Mouse (Mus musculus) testis, adult 2 months (tissue): Measurements from ENCODE around the gene 2700097O09Rik. TPM values are rescaled to one million over a fixed set of nuclear protein-coding genes. Genes with fewer than 3 reads are reported as not detected.
"Not testable (repeated sequence)": the region's sequence is repeated elsewhere in the genome, so short reads cannot be mapped to it uniquely, and the experiment has no call there.

Experiments used
- H3K27ac ChIP-seq: fragments of 200-500 bp; 2 replicates; pipeline ENCODE4 v1.5.1; 2012; ENCODE audit warnings: low read depth, low read length; ENCODE audit not compliant: control insufficient read depth, insufficient read depth
- H3K27me3 ChIP-seq: fragments of 200-500 bp; 2 replicates; pipeline ENCODE4 v1.6.1; 2012; ENCODE audit warnings: mild to moderate bottlenecking, low read length, moderate library complexity; ENCODE audit not compliant: control insufficient read depth, insufficient read depth
- H3K36me3 ChIP-seq: fragments of 200-500 bp; 2 replicates; pipeline ENCODE4 v1.6.1; 2012; ENCODE audit warnings: mild to moderate bottlenecking, low read length; ENCODE audit not compliant: control insufficient read depth, insufficient read depth
- H3K4me1 ChIP-seq: fragments of 200-500 bp; 2 replicates; pipeline ENCODE4 v1.6.1; 2012; ENCODE audit warnings: low read length; ENCODE audit not compliant: control insufficient read depth, insufficient read depth
- H3K4me3 ChIP-seq: fragments of 200-500 bp; 2 replicates; pipeline ENCODE4 v1.5.1; 2012; ENCODE audit warnings: low read depth, mild to moderate bottlenecking, low read length, moderate library complexity, mixed read lengths; ENCODE audit not compliant: control insufficient read depth
- CTCF ChIP-seq: fragments of 200-500 bp; IDR thresholded peaks from 2 replicates; pipeline ENCODE4 v1.5.1; 2012; ENCODE audit warnings: low read depth, mild to moderate bottlenecking, inconsistent platforms, low read length, moderate library complexity; ENCODE audit not compliant: control insufficient read depth, insufficient read depth, insufficient replicate concordance
- POLR2A ChIP-seq: fragments of 200-500 bp; IDR thresholded peaks from 2 replicates; pipeline ENCODE4 v1.6.1; 2012; ENCODE audit warnings: low read depth, mild to moderate bottlenecking, inconsistent platforms, low read length, moderate library complexity; ENCODE audit not compliant: control insufficient read depth
- polyA plus RNA-seq: library from polyadenylated mRNA; depleted of rRNA; stranded (reverse); fragments of >200 nt; gene quantifications from 2 replicates; pipeline ENCODE4 v1.2.3, GENCODE M21; 2012; rRNA removed

2700097O09Rik gene
- 6.9 and 8.6 TPM in 2 replicates for polyA plus RNA-seq

DNA sequence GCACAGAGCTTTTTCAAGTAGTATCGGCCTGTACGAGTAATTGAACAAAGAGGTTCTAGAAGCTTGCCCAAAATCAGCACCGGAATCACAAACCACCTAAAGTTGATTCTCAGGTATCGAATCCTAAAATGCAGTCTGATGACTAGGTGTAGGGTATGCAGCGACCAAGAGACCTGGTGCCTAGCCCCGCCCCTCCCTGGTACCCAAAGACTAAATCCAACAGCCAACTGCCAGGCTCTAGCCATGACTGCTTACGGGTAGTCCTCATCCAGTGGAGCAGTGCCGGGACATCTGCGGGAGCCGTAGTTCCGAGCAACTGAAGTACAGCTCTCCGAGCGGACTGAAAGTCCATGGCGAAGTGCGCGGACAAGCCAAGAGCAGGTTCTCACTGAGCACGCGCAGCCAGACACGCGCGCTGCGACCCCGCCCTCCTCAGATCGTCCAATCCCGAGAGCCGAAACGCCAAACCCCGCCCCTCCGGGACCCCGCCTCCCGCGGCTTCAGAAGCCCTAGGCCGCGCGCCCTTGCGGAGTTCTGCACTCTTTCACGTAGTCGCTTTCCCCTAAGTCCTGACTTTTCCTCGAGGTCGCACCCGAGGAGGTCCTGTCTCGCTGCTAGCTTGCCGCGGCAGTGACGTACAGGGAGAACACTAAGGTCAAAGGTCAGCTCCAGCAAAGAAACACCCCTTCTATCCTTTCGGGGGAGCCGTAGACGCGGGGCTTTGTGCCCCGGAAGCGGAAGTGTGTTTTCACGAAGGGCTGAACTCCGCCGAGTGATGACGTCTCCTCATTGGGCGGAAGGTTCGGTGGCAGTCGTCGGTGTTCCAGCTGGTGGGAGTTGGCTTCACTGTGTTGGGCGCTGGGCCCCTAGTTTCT is at the start of gene 2700097O09Rik, which contains the start of gene Srp54a:
Gene 2700097O09Rik, minus strand, starts transcription at position 385 of the 875 bp plus-strand sequence.
Gene Srp54a, plus strand, starts transcription at position 537 of the 875 bp plus-strand sequence.
- peak within 1 kb of the TSS; percentile 97 for H3K4me3 ChIP-seq
- not testable (repeated sequence) for H3K27me3 ChIP-seq, H3K36me3 ChIP-seq, H3K4me1 ChIP-seq
- H3K27ac ChIP-seq, result peak within 1 kb of the TSS; percentile 97
- peak; percentile 74; the same call in 1 of the 2 replicates for TF ChIP-seq POLR2A

DNA sequence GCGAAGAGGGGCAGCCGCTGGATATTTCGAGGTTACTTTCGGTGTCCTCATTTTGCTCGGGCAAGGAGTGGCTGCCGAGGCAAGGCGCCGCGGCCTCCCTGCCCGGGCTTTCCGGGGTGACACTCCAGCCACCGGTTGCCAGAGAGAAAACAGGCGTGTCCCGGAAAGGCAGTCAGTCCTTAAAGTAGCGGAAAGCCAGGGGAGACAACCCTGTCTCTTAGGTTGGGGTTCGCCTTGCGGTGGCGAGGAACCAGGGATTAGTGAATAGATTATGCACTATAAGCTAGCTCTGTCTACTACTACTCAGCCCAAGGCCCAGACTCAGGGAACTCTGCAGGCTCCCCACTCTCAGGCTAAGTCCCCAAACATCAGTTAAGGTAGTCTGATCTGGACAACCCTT is 44.8 kb upstream of the 2700097O09Rik start:
- H3K36me3 ChIP-seq, H3K4me1 ChIP-seq, H3K27me3 ChIP-seq, H3K27ac ChIP-seq, H3K4me3 ChIP-seq: not testable (repeated sequence)

- not testable (repeated sequence) for H3K27ac ChIP-seq, H3K4me1 ChIP-seq, H3K4me3 ChIP-seq, H3K27me3 ChIP-seq, H3K36me3 ChIP-seq
Observed at GRCm38 (mm10) chr12:55124242-55124641, 44.3 kb upstream of the 2700097O09Rik start, which contains the start of gene Fam177a. Fam177a (plus strand) TSS chr12:55124469.

DNA sequence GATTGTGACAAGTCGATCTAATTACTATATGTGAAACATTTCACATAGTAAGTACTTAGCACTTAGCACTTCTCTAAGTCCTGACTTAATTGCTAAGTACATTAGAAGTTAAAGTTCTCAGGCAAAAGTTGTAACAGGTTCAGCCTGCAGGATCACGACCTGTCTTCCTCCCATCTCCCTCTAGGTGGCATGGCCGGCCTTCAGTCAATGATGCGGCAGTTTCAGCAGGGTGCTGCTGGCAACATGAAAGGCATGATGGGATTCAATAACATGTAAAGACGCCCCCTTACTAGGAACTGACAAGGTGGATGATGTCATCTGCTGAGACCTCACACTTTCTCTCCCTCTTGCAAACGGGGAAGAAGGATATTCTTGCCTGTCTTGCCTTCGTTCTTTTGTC is 32.7 kb upstream of the 2700097O09Rik start:
- not testable (repeated sequence) for H3K4me3 ChIP-seq, H3K4me1 ChIP-seq, H3K36me3 ChIP-seq, H3K27ac ChIP-seq, H3K27me3 ChIP-seq

DNA sequence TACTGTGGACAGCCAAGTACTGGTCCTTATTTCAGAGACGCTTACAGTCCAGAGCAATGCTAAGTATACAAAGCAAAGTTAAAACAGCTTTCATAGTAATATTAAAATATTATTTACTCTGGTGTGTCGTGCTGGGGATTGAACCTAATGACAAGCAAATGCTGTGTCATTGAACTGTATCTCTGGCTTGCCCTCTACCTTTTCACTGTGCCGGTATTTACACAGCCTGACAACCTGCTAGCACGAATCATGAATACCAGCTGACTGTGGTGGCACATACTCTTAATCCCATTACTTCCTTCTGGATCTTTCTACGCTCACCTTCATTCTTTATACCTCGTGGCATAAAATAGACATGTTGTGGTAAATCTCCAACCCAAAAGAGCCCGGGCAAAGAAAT is 12.2 kb upstream of the 2700097O09Rik start:
- not testable (repeated sequence) for H3K27ac ChIP-seq, H3K36me3 ChIP-seq, H3K4me3 ChIP-seq, H3K27me3 ChIP-seq, H3K4me1 ChIP-seq

- not testable (repeated sequence) for H3K27me3 ChIP-seq
- peak overlapping the region; percentile 97 for H3K27ac ChIP-seq
Observed at GRCm38 (mm10) chr12:55080601-55080942, 662 bp upstream of the 2700097O09Rik start.

GRCm38 (mm10) chr12:55078706-55079105 is 1.2 kb downstream of the 2700097O09Rik start:
- H3K27me3 ChIP-seq, H3K4me3 ChIP-seq, H3K4me1 ChIP-seq, H3K27ac ChIP-seq, H3K36me3 ChIP-seq: not testable (repeated sequence)

More at GRCm38 (mm10) chr12:55080601-55080942, 662 bp upstream of the 2700097O09Rik start:
- not testable (repeated sequence) for H3K4me1 ChIP-seq, H3K36me3 ChIP-seq
- H3K4me3 ChIP-seq, result peak overlapping the region; percentile 97

GRCm38 (mm10) chr12:55075296-55075695 is 4.6 kb downstream of the 2700097O09Rik start:
- Histone ChIP-seq H3K4me1 (no peaks in the 10 kb centered on the region; the same call in 1 of the 2 replicates), H3K36me3 (no peaks in the 10 kb centered on the region), H3K27me3 (no peaks in the 10 kb centered on the region), H3K27ac (no peak overlapping the region), H3K4me3 (no peak overlapping the region)
- TF ChIP-seq POLR2A (no peak), CTCF (no peak)
